Mouse (Mus musculus) kidney, adult 2 months (tissue): ENCODE measurements around the gene Rxrb. TPM values are rescaled to one million over a fixed set of nuclear protein-coding genes. Genes with fewer than 3 reads are reported as not detected.
A peak's percentile ranks its signal among the peaks of the same experiment; 100 is the strongest.

Experiments used
- DNase-seq: peaks from one replicate; pipeline ENCODE4 v3.0.0; 2021
- H3K27ac ChIP-seq: fragments of 200-500 bp; 2 replicates; pipeline ENCODE4 v1.5.1; 2012; ENCODE audit warnings: low read depth, low read length, control low read depth, inconsistent platforms; ENCODE audit not compliant: insufficient read depth
- H3K27me3 ChIP-seq: fragments of 200-500 bp; replicated peaks from 2 replicates; pipeline ENCODE4 v1.6.1; 2012; ENCODE audit warnings: mild to moderate bottlenecking, moderate library complexity, low read length, inconsistent platforms; ENCODE audit not compliant: control insufficient read depth, insufficient read depth
- H3K36me3 ChIP-seq: fragments of 200-500 bp; 2 replicates; pipeline ENCODE4 v1.6.1; 2012; ENCODE audit warnings: mild to moderate bottlenecking, moderate library complexity, low read length, inconsistent platforms; ENCODE audit not compliant: control insufficient read depth, insufficient read depth
- H3K4me1 ChIP-seq: fragments of 200-500 bp; 2 replicates; pipeline ENCODE4 v1.6.1; 2011; ENCODE audit warnings: low read length; ENCODE audit not compliant: control insufficient read depth, insufficient read depth
- H3K4me3 ChIP-seq: fragments of 200-500 bp; 2 replicates; pipeline ENCODE4 v1.5.1; 2011; ENCODE audit warnings: mild to moderate bottlenecking, low read depth, low read length, control low read depth; ENCODE audit not compliant: insufficient read depth
- CTCF ChIP-seq: fragments of 200-500 bp; conservative IDR thresholded peaks from 2 replicates; pipeline ENCODE4 v1.5.1; 2011; ENCODE audit warnings: low read depth, mild to moderate bottlenecking, control low read depth, low read length, moderate library complexity, mixed read lengths; ENCODE audit not compliant: insufficient read depth, insufficient read length
- POLR2A ChIP-seq: fragments of 200-500 bp; IDR thresholded peaks from one replicate; pipeline ENCODE4 v1.6.1; 2011; ENCODE audit warnings: low read depth, low read length, control low read depth
- WGBS: fragments of 180-500 bp; shearing (Covaris S2); methylation state at CpG from one replicate; pipeline ENCODE4 v1.1.7; 2018; 5-methylcytosine and 5-hydroxymethylcytosine counted together
- polyA plus RNA-seq: library from polyadenylated mRNA; depleted of rRNA; stranded (reverse); fragments of >200 nt; gene quantifications from 2 replicates; pipeline ENCODE4 v1.2.3, GENCODE M21; 2012; rRNA removed

The Rxrb gene
- polyA plus RNA-seq, 1 experiment: 49.3 TPM

- 22% methylated on average over 5 of the region's 5 CpGs for WGBS
- DNase-seq: peak; percentile 72
- no peaks in the 10 kb centered on the region for H3K27me3 ChIP-seq
- no peaks in the 10 kb centered on the region for H3K36me3 ChIP-seq
- no peak overlapping the region for H3K4me3 ChIP-seq
- TF ChIP-seq CTCF: no peak
- no peak for TF ChIP-seq POLR2A
- no peak overlapping the region for H3K27ac ChIP-seq
- H3K4me1 ChIP-seq: no peaks in the 10 kb centered on the region
Observed at GRCm38 (mm10) chr17:34079621-34080020, 48.0 kb downstream of the Rxrb start.

- no peaks in the 10 kb centered on the region for H3K36me3 ChIP-seq
- H3K27ac ChIP-seq: no peak overlapping the region
- no peak for DNase-seq
- WGBS: 28% methylated on average over 8 of the region's 8 CpGs
- no peaks in the 10 kb centered on the region for H3K4me1 ChIP-seq
- H3K27me3 ChIP-seq: no peaks in the 10 kb centered on the region
- TF ChIP-seq CTCF (no peak), POLR2A (no peak)
- no peak overlapping the region for H3K4me3 ChIP-seq
Observed at GRCm38 (mm10) chr17:34083104-34083503, 51.5 kb downstream of the Rxrb start.

- H3K27ac ChIP-seq: no peak overlapping the region
- WGBS: 76% methylated on average over 2 of the region's 2 CpGs
- no peak for TF ChIP-seq CTCF
- no peak for TF ChIP-seq POLR2A
- H3K4me3 ChIP-seq: no peak overlapping the region
- no peaks in the 10 kb centered on the region for H3K36me3 ChIP-seq
- no peaks in the 10 kb centered on the region for H3K27me3 ChIP-seq
- H3K4me1 ChIP-seq: no peaks in the 10 kb centered on the region
- no peak for DNase-seq
Observed at GRCm38 (mm10) chr17:34087386-34087785, 55.8 kb downstream of the Rxrb start.

Other genes starting within 250 kb of the Rxrb start
- gene Angptl4, start 250.0 kb upstream of the Rxrb start, polyA plus RNA-seq: 19.2 and 21.0 TPM in 2 replicates
- gene Kank3, start 221.3 kb upstream of the Rxrb start, polyA plus RNA-seq: 83.0 and 89.3 TPM in 2 replicates
- gene Rps28, start 207.2 kb upstream of the Rxrb start, polyA plus RNA-seq: 620 and 1,023 TPM in 2 replicates
- 672 and 745 TPM in 2 replicates for gene Ndufa7, start 207.2 kb upstream of the Rxrb start, polyA plus RNA-seq
- gene Cd320, start 188.7 kb upstream of the Rxrb start, polyA plus RNA-seq: 71.3 and 87.8 TPM in 2 replicates
- not detected in 2 replicates for gene Gm7029, start 158.0 kb upstream of the Rxrb start, polyA plus RNA-seq
- 1.3 and 1.6 TPM in 2 replicates for gene Kifc1, start 141.2 kb upstream of the Rxrb start, polyA plus RNA-seq
- gene Platr17, start 126.7 kb upstream of the Rxrb start, polyA plus RNA-seq: not detected in 2 replicates
- 33.3 and 35.0 TPM in 2 replicates for gene Daxx, start 122.4 kb upstream of the Rxrb start, polyA plus RNA-seq
- 106 and 112 TPM in 2 replicates for gene Tapbp, start 115.9 kb upstream of the Rxrb start, polyA plus RNA-seq
- gene Zbtb22, start 115.9 kb upstream of the Rxrb start, polyA plus RNA-seq: 31.6 and 54.0 TPM in 2 replicates
- gene Rgl2, start 102.3 kb upstream of the Rxrb start, polyA plus RNA-seq: 61.8 and 78.6 TPM in 2 replicates
- 27.4 and 41.1 TPM in 2 replicates for gene Pfdn6, start 91.5 kb upstream of the Rxrb start, polyA plus RNA-seq
- gene Wdr46, start 91.2 kb upstream of the Rxrb start, polyA plus RNA-seq: 15.3 and 16.0 TPM in 2 replicates
- 6.7 and 7.8 TPM in 2 replicates for gene B3galt4, start 80.3 kb upstream of the Rxrb start, polyA plus RNA-seq
- 54.2 and 60.5 TPM in 2 replicates for gene Vps52, start 76.0 kb upstream of the Rxrb start, polyA plus RNA-seq
- gene Rps18, start 75.8 kb upstream of the Rxrb start, polyA plus RNA-seq: 342 and 406 TPM in 2 replicates
- 1,162 and 1,255 TPM in 2 replicates for gene H2-K1, start 31.5 kb upstream of the Rxrb start, polyA plus RNA-seq
- 30.4 and 36.3 TPM in 2 replicates for gene Ring1, start 7.1 kb upstream of the Rxrb start, polyA plus RNA-seq
- 165 and 208 TPM in 2 replicates for gene H2-Ke6, start 3.8 kb upstream of the Rxrb start, polyA plus RNA-seq
- gene Slc39a7, start 130 bp upstream of the Rxrb start, polyA plus RNA-seq: 90.4 and 106 TPM in 2 replicates
- 0.35 and 0.39 TPM in 2 replicates for gene Col11a2, start 7.6 kb downstream of the Rxrb start, polyA plus RNA-seq
- 3.1 and 8.5 TPM in 2 replicates for gene H2-Oa, start 60.5 kb downstream of the Rxrb start, polyA plus RNA-seq
- gene H2-DMa, start 87.7 kb downstream of the Rxrb start, polyA plus RNA-seq: 30.1 and 37.1 TPM in 2 replicates
- gene Brd2, start 90.8 kb downstream of the Rxrb start, polyA plus RNA-seq: 110 and 117 TPM in 2 replicates
- gene H2-DMb2, start 111.5 kb downstream of the Rxrb start, polyA plus RNA-seq: 3.2 and 15.6 TPM in 2 replicates
- gene H2-DMb1, start 121.3 kb downstream of the Rxrb start, polyA plus RNA-seq: 72.3 and 80.5 TPM in 2 replicates
- gene Tap1, start 155.7 kb downstream of the Rxrb start, polyA plus RNA-seq: 14.5 and 19.4 TPM in 2 replicates
- gene Psmb9, start 156.0 kb downstream of the Rxrb start, polyA plus RNA-seq: 21.5 and 32.3 TPM in 2 replicates
- 34.2 and 58.1 TPM in 2 replicates for gene Psmb8, start 165.9 kb downstream of the Rxrb start, polyA plus RNA-seq
- gene Tap2, start 171.7 kb downstream of the Rxrb start, polyA plus RNA-seq: 25.0 and 29.2 TPM in 2 replicates
- gene H2-Ob, start 207.1 kb downstream of the Rxrb start, polyA plus RNA-seq: 2.3 and 15.1 TPM in 2 replicates
- gene H2-Ab1, start 225.9 kb downstream of the Rxrb start, polyA plus RNA-seq: 419 and 490 TPM in 2 replicates